Mouse (Mus musculus): Measurements from ENCODE around the gene Wdtc1.

GRCm38 (mm10) chr4:133302668-133303067 is 50.6 kb downstream of the Wdtc1 start:
- TF ChIP-seq CTCF (IDR thresholded peaks at IDR 0.05; ENCODE audit: extremely low read depth, insufficient read depth, insufficient read length, insufficient replicate concordance) (no peak), POLR2A (IDR thresholded peaks at IDR 0.05; ENCODE audit: low read depth, low read length) (no peak)

Measured in spleen, adult 2 months (tissue).